Mouse (Mus musculus) midbrain, embryonic 16.5 days (tissue): ENCODE results near the gene Grk3. TPM values are rescaled to one million over a fixed set of nuclear protein-coding genes. Genes with fewer than 3 reads are reported as not detected.
A peak's percentile ranks its signal among the peaks of the same experiment; 100 is the strongest.

Source experiments
- ATAC-seq: fragments of 200-750 bp; cut with Nextera tagmentation; 2 replicates; pipeline ENCODE4 v1.8.0; 2017; ENCODE audit warnings: moderate TSS enrichment
- H3K27ac ChIP-seq: fragments of 300-500 bp; sonication (generic); 2 replicates; pipeline ENCODE4 v1.5.1; 2014; ENCODE audit warnings: mild to moderate bottlenecking, low read length, mixed read lengths
- H3K27me3 ChIP-seq: fragments of 300-500 bp; sonication (generic); 2 replicates; pipeline ENCODE4 v1.6.1; 2014; ENCODE audit warnings: low read depth, low read length, mixed read lengths; ENCODE audit not compliant: control insufficient read depth, insufficient read depth
- H3K36me3 ChIP-seq: fragments of 300-500 bp; sonication (generic); 2 replicates; pipeline ENCODE4 v1.6.1; 2014; ENCODE audit warnings: mild to moderate bottlenecking, low read length, moderate library complexity, mixed read lengths; ENCODE audit not compliant: control insufficient read depth, insufficient read depth
- H3K4me1 ChIP-seq: fragments of 300-500 bp; sonication (generic); 2 replicates; pipeline ENCODE4 v1.6.1; 2014; ENCODE audit warnings: mild to moderate bottlenecking, low read length, mixed read lengths; ENCODE audit not compliant: control insufficient read depth, insufficient read depth
- H3K4me2 ChIP-seq: fragments of 300-500 bp; sonication (generic); 2 replicates; pipeline ENCODE4 v1.6.1; 2014; ENCODE audit warnings: mild to moderate bottlenecking, low read length, mixed read lengths
- H3K4me3 ChIP-seq: fragments of 300-500 bp; sonication (generic); 2 replicates; pipeline ENCODE4 v1.5.1; 2014; ENCODE audit warnings: low read depth, mild to moderate bottlenecking, low read length, moderate library complexity, mixed read lengths
- H3K9ac ChIP-seq: fragments of 300-500 bp; sonication (generic); 2 replicates; pipeline ENCODE4 v1.6.1; 2014; ENCODE audit warnings: low read depth, low read length, mixed read lengths
- H3K9me3 ChIP-seq: fragments of 300-500 bp; sonication (generic); replicated peaks from 2 replicates; pipeline ENCODE4 v1.6.1; 2014; ENCODE audit warnings: mild to moderate bottlenecking, low read length, mixed read lengths; ENCODE audit not compliant: control insufficient read depth, poor library complexity, severe bottlenecking
- WGBS: fragments of 180-500 bp; shearing (Covaris S2); extraction: QIAGEN DNeasy Blood & Tissue Kit; methylation state at CpG from one replicate; pipeline ENCODE4 v1.1.7; 2014; 5-methylcytosine and 5-hydroxymethylcytosine counted together
- polyA plus RNA-seq: library from polyadenylated mRNA; unstranded; fragments of >200 nt; fragmentation: Nextera tagmentation; extraction: Ambion mirVana; gene quantifications from 2 replicates; pipeline ENCODE4 v1.2.1, GENCODE M21; 2015

Grk3 gene
- polyA plus RNA-seq, 1 experiment from 2014 or later: 31.5 TPM

- Histone ChIP-seq H3K27me3 (no peaks in the 10 kb centered on the region), H3K27ac (peak overlapping the region; percentile 75), H3K9me3 (no peaks in the 10 kb centered on the region), H3K4me1 (peaks cover 14% of the 10 kb centered on the region), H3K9ac (peak overlapping the region; percentile 81), H3K4me3 (peak overlapping the region; percentile 64), H3K4me2 (peak overlapping the region; percentile 72), H3K36me3 (no peaks in the 10 kb centered on the region)
- ATAC-seq: peak; percentile 37
- WGBS: 3% methylated on average over 14 of the region's 14 CpGs
Measured at GRCm38 (mm10) chr5:113014808-113015235, 769 bp downstream of the Grk3 start.

- Histone ChIP-seq H3K4me1 (peaks cover 14% of the 10 kb centered on the region), H3K27ac (peak overlapping the region; percentile 75), H3K9me3 (no peaks in the 10 kb centered on the region), H3K36me3 (no peaks in the 10 kb centered on the region), H3K4me3 (peak overlapping the region; percentile 64), H3K4me2 (peak overlapping the region; percentile 72), H3K27me3 (no peaks in the 10 kb centered on the region), H3K9ac (peak overlapping the region; percentile 81)
- 50% methylated on average over 16 of the region's 16 CpGs for WGBS
- ATAC-seq: no peak
Measured at GRCm38 (mm10) chr5:113014111-113014807, 1.3 kb downstream of the Grk3 start.

GRCm38 (mm10) chr5:113011926-113012325 is 3.7 kb downstream of the Grk3 start:
- Histone ChIP-seq H3K36me3 (no peaks in the 10 kb centered on the region), H3K4me1 (peaks cover 14% of the 10 kb centered on the region), H3K9me3 (no peaks in the 10 kb centered on the region), H3K4me3 (no peak overlapping the region), H3K9ac (no peak overlapping the region), H3K4me2 (no peak overlapping the region), H3K27me3 (no peaks in the 10 kb centered on the region), H3K27ac (no peak overlapping the region)
- no peak for ATAC-seq
- WGBS: 89% methylated on average over 10 of the region's 10 CpGs

- Histone ChIP-seq H3K9me3 (no peaks in the 10 kb centered on the region), H3K4me2 (no peak overlapping the region), H3K36me3 (no peaks in the 10 kb centered on the region), H3K4me3 (no peak overlapping the region), H3K27me3 (no peaks in the 10 kb centered on the region), H3K9ac (no peak overlapping the region), H3K27ac (no peak overlapping the region), H3K4me1 (peaks cover 7% of the 10 kb centered on the region)
- 90% methylated on average over 8 of the region's 8 CpGs for WGBS
- no peak for ATAC-seq
Measured at GRCm38 (mm10) chr5:113009183-113009820, 6.3 kb downstream of the Grk3 start.

- no peak overlapping the region for H3K9ac ChIP-seq
- WGBS: 100% methylated on average over 2 of the region's 2 CpGs
- no peak overlapping the region for H3K4me2 ChIP-seq
- no peak overlapping the region for H3K4me3 ChIP-seq
- no peaks in the 10 kb centered on the region for H3K27me3 ChIP-seq
- H3K9me3 ChIP-seq: no peaks in the 10 kb centered on the region
- no peak for ATAC-seq
- no peaks in the 10 kb centered on the region for H3K36me3 ChIP-seq
- no peak overlapping the region for H3K27ac ChIP-seq
- H3K4me1 ChIP-seq: peaks cover under 1% of the 10 kb centered on the region; the same call in 1 of the 2 replicates
Measured at GRCm38 (mm10) chr5:113008496-113008895, 7.1 kb downstream of the Grk3 start.

GRCm38 (mm10) chr5:113006997-113007396 is 8.6 kb downstream of the Grk3 start:
- no peak overlapping the region for H3K4me2 ChIP-seq
- no peaks in the 10 kb centered on the region for H3K9me3 ChIP-seq
- no peak overlapping the region for H3K27ac ChIP-seq
- no peaks in the 10 kb centered on the region for H3K4me1 ChIP-seq
- 89% methylated on average over 7 of the region's 7 CpGs for WGBS
- H3K27me3 ChIP-seq: no peaks in the 10 kb centered on the region
- H3K9ac ChIP-seq: no peak overlapping the region
- no peak overlapping the region for H3K4me3 ChIP-seq
- ATAC-seq: no peak
- no peaks in the 10 kb centered on the region for H3K36me3 ChIP-seq

GRCm38 (mm10) chr5:113005941-113006391 is 9.6 kb downstream of the Grk3 start:
- no peak for ATAC-seq
- Histone ChIP-seq H3K9me3 (no peaks in the 10 kb centered on the region), H3K27me3 (no peaks in the 10 kb centered on the region), H3K27ac (no peak overlapping the region), H3K4me3 (no peak overlapping the region), H3K4me1 (no peaks in the 10 kb centered on the region), H3K9ac (no peak overlapping the region), H3K36me3 (no peaks in the 10 kb centered on the region), H3K4me2 (no peak overlapping the region)
- 80% methylated on average over 7 of the region's 7 CpGs for WGBS

- Histone ChIP-seq H3K9me3 (no peaks in the 10 kb centered on the region), H3K27me3 (no peaks in the 10 kb centered on the region), H3K9ac (no peak overlapping the region), H3K27ac (no peak overlapping the region), H3K36me3 (no peaks in the 10 kb centered on the region), H3K4me1 (no peaks in the 10 kb centered on the region), H3K4me2 (no peak overlapping the region), H3K4me3 (no peak overlapping the region)
- WGBS: 32% methylated on average over 5 of the region's 5 CpGs
- ATAC-seq: no peak
Measured at GRCm38 (mm10) chr5:113002821-113003380, 12.7 kb downstream of the Grk3 start.

GRCm38 (mm10) chr5:112999227-112999626 is 16.4 kb downstream of the Grk3 start:
- no peak overlapping the region for H3K4me3 ChIP-seq
- no peak for ATAC-seq
- H3K27me3 ChIP-seq: no peaks in the 10 kb centered on the region
- no peaks in the 10 kb centered on the region for H3K4me1 ChIP-seq
- H3K9me3 ChIP-seq: no peaks in the 10 kb centered on the region
- 88% methylated on average over 8 of the region's 8 CpGs for WGBS
- H3K27ac ChIP-seq: no peak overlapping the region
- H3K9ac ChIP-seq: no peak overlapping the region
- H3K36me3 ChIP-seq: peaks cover 7% of the 10 kb centered on the region
- no peak overlapping the region for H3K4me2 ChIP-seq
